Mouse (Mus musculus) heart, postnatal 14 days (tissue): ENCODE data around the gene Phf7. TPM values are rescaled to one million over a fixed set of nuclear protein-coding genes. Genes with fewer than 3 reads are reported as not detected.
A peak's percentile ranks its signal among the peaks of the same experiment; 100 is the strongest.

ENCODE experiments used
- DNase-seq, 2 experiments: peaks; one replicate each; pipeline ENCODE4 v3.0.0; 2021 to 2022
- intact Hi-C: fragments of 180-260 bp; cut with DNase I; formaldehyde crosslinking; loops from one replicate; pipeline ENCODE4 v1.15.1; 2025
- long read RNA-seq, 2 experiments: library from polyadenylated mRNA; stranded (forward); transcript quantifications; one replicate each; pipeline ENCODE4 v2.0.0; 2021
- total RNA-seq, 2 experiments: library from RNA; stranded (reverse); gene quantifications; 2 replicates each; pipeline ENCODE4 v1.2.3; 2021

The Phf7 gene
- 1 to 10 TPM; 4.3 to 4.6 TPM for total RNA-seq
- long read RNA-seq, experiment 1, partial matches to known transcripts, result 0 of 4 reads
- long read RNA-seq, experiment 1, other reads (novel, unspliced or antisense), result 2 of 4 reads
- long read RNA-seq, experiment 2, partial matches to known transcripts, result 0 of 1 reads
- long read RNA-seq, experiment 2, other reads (novel, unspliced or antisense), result 0 of 1 reads

GRCm38 (mm10) chr14:31251084-31251604 lies at the start of gene Phf7, which contains the start of gene Bap1:
Gene Phf7, minus strand, starts transcription at chr14:31251317.
Gene Bap1, plus strand, starts transcription at chr14:31251450.
- intact Hi-C loops, result loop anchor here (5.0 kb wide), 1 partner anchor 34 kb away; the partner anchor contains the start of genes Nisch and Sema3g
- DNase-seq, result peak; percentile 97 to 99

GRCm38 (mm10) chr14:31285728-31286127 lies 34.6 kb upstream of the Phf7 start:
- no peak for DNase-seq

GRCm38 (mm10) chr14:31272164-31272563 lies 21.0 kb upstream of the Phf7 start:
- intact Hi-C loops, result loop anchor here (2.0 kb wide), 1 partner anchor 199 kb away; no protein-coding TSS in a partner anchor
- DNase-seq, result peak; percentile 79 to 87

More at GRCm38 (mm10) chr14:31285728-31286127, 34.6 kb upstream of the Phf7 start:
- intact Hi-C loops, result no loop called here

- intact Hi-C loops, result loop anchor here (2.0 kb wide), 1 partner anchor 52 kb away; the partner anchor contains the start of gene Dnah1
Observed at GRCm38 (mm10) chr14:31271121-31271520, 20.0 kb upstream of the Phf7 start.

GRCm38 (mm10) chr14:31269456-31270100 lies 18.5 kb upstream of the Phf7 start:
- intact Hi-C loops, result loop anchor here (2.0 kb wide), 1 partner anchor 53 kb away; the partner anchor contains the start of gene Dnah1
- peak; percentile 9 to 39 for DNase-seq

More at GRCm38 (mm10) chr14:31271121-31271520, 20.0 kb upstream of the Phf7 start:
- no peak for DNase-seq

GRCm38 (mm10) chr14:31268301-31269001 lies 17.3 kb upstream of the Phf7 start:
- no peak for DNase-seq
- intact Hi-C loops, result no loop called here

GRCm38 (mm10) chr14:31267649-31268048 lies 16.5 kb upstream of the Phf7 start:
- intact Hi-C loops, result no loop called here
- DNase-seq, result no peak

- no peak for DNase-seq
- intact Hi-C loops, result no loop called here
Observed at GRCm38 (mm10) chr14:31260932-31261331, 9.8 kb upstream of the Phf7 start.

- intact Hi-C loops, result no loop called here
- no peak for DNase-seq
Observed at GRCm38 (mm10) chr14:31260374-31260773, 9.3 kb upstream of the Phf7 start.

- DNase-seq, result no peak
- intact Hi-C loops, result no loop called here
Observed at GRCm38 (mm10) chr14:31258476-31259050, 7.4 kb upstream of the Phf7 start.

GRCm38 (mm10) chr14:31252091-31252490 lies 974 bp upstream of the Phf7 start:
- intact Hi-C loops, result loop anchor here (5.0 kb wide), 1 partner anchor 35 kb away; the partner anchor contains the start of genes Nisch and Sema3g
- no peak for DNase-seq

GRCm38 (mm10) chr14:31251626-31252025 lies 509 bp upstream of the Phf7 start:
- intact Hi-C loops, result loop anchor here (5.0 kb wide), 1 partner anchor 34 kb away; the partner anchor contains the start of genes Nisch and Sema3g

GRCm38 (mm10) chr14:31250222-31251083 lies 664 bp downstream of the Phf7 start:
- intact Hi-C loops, result loop anchor here (5.0 kb wide), 1 partner anchor 33 kb away; the partner anchor contains the start of genes Nisch and Sema3g
- no peak for DNase-seq

More at GRCm38 (mm10) chr14:31251626-31252025, 509 bp upstream of the Phf7 start:
- no peak for DNase-seq

GRCm38 (mm10) chr14:31248396-31248795 lies 2.7 kb downstream of the Phf7 start:
- intact Hi-C loops, result no loop called here
- no peak for DNase-seq

GRCm38 (mm10) chr14:31245946-31246345 lies 5.2 kb downstream of the Phf7 start:
- intact Hi-C loops, result no loop called here
- no peak for DNase-seq

- no peak for DNase-seq
- intact Hi-C loops, result no loop called here
Observed at GRCm38 (mm10) chr14:31244777-31245176, 6.3 kb downstream of the Phf7 start.

- intact Hi-C loops, result no loop called here
- no peak for DNase-seq
Observed at GRCm38 (mm10) chr14:31240528-31240927, 10.6 kb downstream of the Phf7 start.

GRCm38 (mm10) chr14:31237101-31237882 lies 13.8 kb downstream of the Phf7 start:
- intact Hi-C loops, result no loop called here
- peak; percentile 67 for DNase-seq
